Mouse (Mus musculus): ENCODE data around the gene Rhbdf2. TPM values are rescaled to one million over a fixed set of nuclear protein-coding genes. Genes with fewer than 3 reads are reported as not detected.
"Not testable (repeated sequence)": the region's sequence is repeated elsewhere in the genome, so short reads cannot be mapped to it uniquely, and the experiment has no call there.

The Rhbdf2 gene
- total RNA-seq, 2 experiments from 2014 or later: 2.3 to 2.8 TPM

DNA sequence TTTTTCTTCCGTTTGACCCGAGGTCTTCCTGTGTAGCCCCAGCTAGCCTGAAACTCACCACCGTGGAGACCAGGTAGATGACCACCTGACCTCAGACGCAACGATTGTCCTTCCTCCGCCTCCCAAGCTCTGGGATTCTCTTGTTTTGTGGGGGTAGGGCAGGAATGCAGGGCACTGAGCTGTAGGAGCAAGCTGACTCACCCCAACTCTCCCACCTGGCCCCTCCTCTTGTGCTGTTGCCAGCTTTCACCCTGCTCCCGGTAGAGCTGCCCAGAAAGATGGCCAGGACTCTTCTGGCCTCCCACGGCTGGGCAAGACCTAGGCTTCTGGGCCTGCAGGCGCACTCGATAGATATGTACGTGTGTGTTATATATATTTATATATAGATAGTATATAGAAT, 19.3 kb upstream of the Rhbdf2 start:
- no peak for ATAC-seq (replicated peaks; ENCODE audit: low FRiP score, poor library complexity, severe bottlenecking)

GRCm38 (mm10) chr11:116645446-116646110, 18.8 kb upstream of the Rhbdf2 start:
- no peak for ATAC-seq (replicated peaks; ENCODE audit: low FRiP score, poor library complexity, severe bottlenecking)

DNA sequence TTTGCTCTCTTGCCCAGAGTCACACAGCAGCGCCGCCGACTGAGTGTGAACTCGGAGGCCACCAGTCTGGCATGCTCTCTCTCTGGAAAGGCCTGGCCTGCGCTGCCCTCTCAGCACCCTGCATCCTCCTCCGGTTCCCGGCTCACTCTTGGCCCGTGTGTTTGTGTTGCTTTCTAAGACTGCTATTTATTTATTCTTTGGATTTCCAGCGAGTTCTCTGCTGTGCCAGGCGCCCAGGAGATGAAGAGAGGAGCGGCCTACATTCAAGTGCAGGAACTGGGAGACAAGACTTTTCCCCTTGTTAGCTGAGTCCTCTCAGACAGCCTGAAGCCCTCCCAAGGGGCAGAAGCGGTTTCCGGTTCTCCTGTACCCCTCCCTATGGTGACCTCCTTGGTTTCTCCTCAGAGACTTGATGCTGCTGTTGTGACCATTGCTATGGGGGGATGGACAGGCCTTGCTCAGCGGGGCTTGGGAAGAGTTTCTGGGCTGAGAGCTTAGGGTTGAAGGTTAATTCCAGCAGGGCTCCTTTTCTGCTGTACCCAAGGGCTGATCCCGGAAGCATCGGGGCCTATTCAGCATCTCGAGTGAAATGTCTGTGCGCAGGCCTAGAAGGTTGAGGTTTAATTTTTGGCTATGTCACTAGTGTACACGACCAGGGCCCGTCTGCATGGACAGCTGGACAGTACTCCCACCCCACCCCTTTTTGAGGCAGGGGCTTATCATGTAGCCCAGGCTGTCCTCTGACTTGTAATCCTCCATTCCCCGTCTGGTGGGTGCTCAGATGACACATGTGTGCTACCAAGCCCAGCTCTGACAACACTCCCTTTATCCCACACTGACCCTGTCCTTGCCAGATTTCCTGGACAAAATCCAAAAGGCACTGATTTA, 17.6 kb upstream of the Rhbdf2 start:
- ATAC-seq (replicated peaks; ENCODE audit: low FRiP score, poor library complexity, severe bottlenecking): no peak

DNA sequence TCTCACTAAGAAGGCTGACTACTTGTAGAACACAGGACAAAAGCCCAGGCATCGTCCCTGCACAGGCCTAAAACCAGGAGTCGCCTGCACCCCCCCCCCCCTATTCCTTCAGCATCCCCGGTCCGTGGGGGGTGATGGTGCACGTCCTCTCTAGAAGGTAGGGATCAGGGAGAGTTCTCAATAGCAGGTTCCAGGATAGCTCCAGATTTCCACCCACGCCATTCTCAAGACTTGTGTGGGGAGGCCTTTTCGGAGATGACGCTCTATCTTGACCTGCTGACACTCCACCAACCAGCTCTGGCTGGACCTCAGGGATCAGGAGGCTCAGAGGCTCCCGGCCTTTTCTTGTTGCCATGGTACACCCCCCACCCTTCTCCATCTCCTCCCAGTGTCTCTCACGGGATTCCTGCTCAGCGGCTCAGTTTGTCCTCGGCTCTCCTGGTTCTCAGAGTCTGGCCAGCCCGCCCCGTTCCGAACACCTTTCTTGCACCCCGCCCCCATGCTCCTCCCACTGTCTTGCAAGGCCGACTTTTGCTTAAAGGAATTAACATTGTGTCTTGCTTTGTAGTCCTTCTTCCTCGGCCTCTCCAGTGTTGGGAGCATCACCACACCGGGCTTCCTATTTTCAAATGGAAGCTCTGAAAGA, 16.9 kb upstream of the Rhbdf2 start:
- ATAC-seq (replicated peaks; ENCODE audit: low FRiP score, poor library complexity, severe bottlenecking): no peak

DNA sequence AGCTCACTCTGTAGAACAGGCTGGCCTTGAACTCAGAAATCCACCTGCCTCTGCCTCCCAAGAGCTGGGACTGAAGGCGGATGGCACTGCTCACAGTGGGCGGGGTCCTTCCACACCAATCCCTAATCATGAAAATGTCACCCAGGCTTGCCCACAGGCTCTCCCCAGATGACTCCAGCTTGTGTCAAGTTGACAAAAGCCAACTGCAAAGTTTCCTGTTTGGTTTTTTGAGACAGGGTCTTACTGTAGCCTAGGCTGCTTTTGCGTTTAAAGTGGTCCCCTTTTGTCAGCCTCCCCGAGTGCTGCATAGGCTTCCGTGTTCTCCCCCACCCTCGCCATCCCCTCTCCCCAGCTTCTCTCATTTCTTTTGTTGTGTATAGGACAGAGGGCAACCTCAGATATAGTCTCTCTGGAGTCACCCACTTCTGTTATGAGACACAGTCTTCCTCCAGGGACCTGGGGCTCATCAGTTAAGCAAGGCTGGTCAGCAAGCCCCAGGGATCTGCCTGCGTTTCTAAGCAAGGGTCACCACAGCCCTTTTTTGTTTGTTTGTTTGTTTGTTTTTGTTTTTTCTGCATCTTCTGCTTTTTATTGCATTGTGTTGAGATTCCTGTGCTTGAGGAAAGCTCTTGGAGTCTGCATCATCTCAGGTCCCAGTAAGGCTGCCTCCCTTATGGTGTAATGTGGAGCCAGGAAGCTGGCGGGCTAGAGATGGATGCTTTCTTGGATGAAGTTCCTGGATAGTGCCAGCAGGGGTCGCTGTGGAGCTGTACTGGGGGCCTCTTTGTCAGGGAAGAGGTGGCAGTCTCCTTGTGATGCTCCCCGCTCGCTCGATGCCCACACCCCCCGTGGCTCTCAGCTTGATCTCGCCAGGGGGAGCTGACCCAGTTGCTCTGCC, 16.1 kb upstream of the Rhbdf2 start:
- ATAC-seq (replicated peaks; ENCODE audit: low FRiP score, poor library complexity, severe bottlenecking): peak; percentile 71

DNA sequence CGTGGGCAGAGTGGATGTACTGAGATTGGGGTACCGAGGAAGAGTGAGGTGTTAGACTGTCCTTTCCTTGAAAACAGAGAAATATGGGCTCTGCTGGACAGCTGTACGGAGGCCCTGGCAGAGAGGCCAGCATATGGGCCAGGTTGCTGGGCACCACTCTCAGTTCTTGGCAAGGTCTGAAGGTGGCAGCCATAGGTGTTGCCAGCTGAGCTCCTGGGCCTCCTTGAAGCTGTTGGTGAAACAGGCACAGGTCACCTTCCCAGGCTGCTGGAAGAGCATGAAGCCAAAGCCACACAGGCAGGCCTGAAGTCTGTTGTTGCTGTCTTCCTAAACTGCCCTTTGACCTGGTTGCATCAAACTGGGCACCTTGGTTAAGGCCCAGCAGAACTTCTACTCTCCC, 14.9 kb upstream of the Rhbdf2 start:
- ATAC-seq (replicated peaks; ENCODE audit: low FRiP score, poor library complexity, severe bottlenecking): no peak

- ATAC-seq (replicated peaks; ENCODE audit: low FRiP score, poor library complexity, severe bottlenecking): no peak
Measured at GRCm38 (mm10) chr11:116641168-116641567, 14.3 kb upstream of the Rhbdf2 start.

DNA sequence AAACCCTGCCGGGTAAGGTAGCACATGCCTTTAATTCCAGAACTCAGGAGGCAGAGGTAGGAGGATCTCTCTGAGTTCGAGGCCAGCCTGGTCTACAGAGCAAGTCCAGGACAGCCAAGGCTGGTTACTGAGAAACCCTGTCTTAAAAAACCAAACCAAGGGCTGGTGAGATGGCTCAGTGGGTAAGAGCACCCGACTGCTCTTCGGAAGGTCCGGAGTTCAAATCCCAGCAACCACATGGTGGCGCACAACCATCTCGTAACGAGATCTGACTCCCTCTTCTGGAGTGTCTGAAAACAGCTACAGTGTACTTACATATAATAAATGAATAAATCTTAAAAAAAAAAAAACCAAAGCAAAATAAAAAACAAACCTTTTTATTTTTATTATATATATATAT, 9.8 kb upstream of the Rhbdf2 start:
- not testable (repeated sequence) for ATAC-seq (replicated peaks; ENCODE audit: low FRiP score, poor library complexity, severe bottlenecking)

DNA sequence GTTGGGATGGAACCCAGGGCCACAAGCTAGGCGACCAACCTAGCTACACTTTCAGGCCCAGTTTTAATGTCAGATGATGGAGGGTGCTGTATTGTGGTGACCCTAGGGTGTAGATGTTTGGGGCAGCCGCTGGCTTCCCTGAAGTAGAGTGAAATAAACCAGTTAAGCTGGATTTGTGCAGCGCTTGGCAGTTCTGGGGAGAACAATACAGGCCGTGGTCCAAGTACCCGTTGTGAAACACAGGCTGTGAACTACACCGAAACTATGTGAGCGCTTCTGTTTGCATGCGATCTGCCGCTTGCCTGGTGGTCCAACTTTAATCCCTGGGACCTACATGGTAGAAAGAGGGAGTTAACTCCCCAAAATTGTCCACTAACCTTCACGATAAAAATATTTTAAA, 6.1 kb upstream of the Rhbdf2 start:
- ATAC-seq (replicated peaks; ENCODE audit: low FRiP score, poor library complexity, severe bottlenecking): no peak

GRCm38 (mm10) chr11:116630171-116630965, 3.5 kb upstream of the Rhbdf2 start:
- ATAC-seq (replicated peaks; ENCODE audit: low FRiP score, poor library complexity, severe bottlenecking): no peak

GRCm38 (mm10) chr11:116629472-116629871, 2.7 kb upstream of the Rhbdf2 start:
- ATAC-seq (replicated peaks; ENCODE audit: low FRiP score, poor library complexity, severe bottlenecking): no peak

GRCm38 (mm10) chr11:116628712-116629111, 1.9 kb upstream of the Rhbdf2 start:
- ATAC-seq (replicated peaks; ENCODE audit: low FRiP score, poor library complexity, severe bottlenecking): peak; percentile 62

DNA sequence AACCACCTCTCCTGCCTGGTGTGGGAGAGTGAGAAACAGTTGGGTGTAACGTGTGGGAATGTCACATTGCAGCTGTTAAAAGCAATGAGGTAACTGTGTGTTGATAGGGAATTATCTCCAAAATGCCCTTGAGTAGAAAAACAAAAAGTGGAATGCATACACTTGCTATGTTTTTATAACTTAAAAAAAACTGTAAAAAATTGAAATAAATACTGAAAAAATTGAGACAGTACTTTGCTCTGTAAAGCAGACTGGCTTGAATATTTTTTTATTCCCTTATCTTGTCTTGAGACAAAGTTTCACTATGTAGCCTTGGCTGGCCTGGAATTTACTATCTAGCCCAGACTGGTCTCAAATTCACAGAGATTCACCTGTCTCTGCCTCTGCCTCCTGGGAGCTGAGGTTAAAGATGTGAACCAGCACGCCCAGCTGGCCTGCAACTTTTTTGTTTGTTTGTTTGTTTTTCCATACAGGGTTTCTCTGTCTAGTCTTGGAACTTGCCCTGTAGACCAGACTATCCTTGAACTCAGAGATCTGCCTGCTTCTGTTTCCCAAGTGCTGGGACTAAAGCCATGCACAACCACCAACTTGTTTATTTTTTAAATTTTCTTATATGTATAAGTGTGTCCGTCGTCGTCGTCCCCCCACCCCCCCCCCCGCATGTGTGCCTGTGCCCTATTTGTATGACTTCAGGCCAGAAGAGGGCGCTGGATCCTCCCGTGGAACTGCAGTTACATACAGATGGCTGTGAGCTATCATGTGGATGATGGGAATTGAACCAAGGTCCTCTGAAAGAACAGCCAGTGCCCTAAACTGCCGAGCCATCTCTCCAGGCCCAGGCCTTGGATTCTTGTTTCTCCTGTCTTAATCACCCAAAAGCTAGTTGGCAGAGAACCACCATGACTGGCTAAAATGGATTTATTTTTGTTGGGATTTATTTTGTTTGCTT, 527 bp upstream of the Rhbdf2 start:
- no peak for ATAC-seq (replicated peaks; ENCODE audit: low FRiP score, poor library complexity, severe bottlenecking)

GRCm38 (mm10) chr11:116625081-116626000, 1.5 kb downstream of the Rhbdf2 start:
- ATAC-seq (replicated peaks; ENCODE audit: low FRiP score, poor library complexity, severe bottlenecking): no peak

GRCm38 (mm10) chr11:116624131-116624832, 2.5 kb downstream of the Rhbdf2 start:
- ATAC-seq (replicated peaks; ENCODE audit: low FRiP score, poor library complexity, severe bottlenecking): peak; percentile 65

Data from erythroblast, adult 5-6 weeks (primary cell).